Mouse (Mus musculus): ENCODE measurements at regions not wholly inside any gene's neighbourhood (a gene's known extent, or its start where the extent isn't known, plus 50 kb on each side); places are given as distances from the start of the nearest gene placed in this dataset.
A peak's percentile ranks its signal among the peaks of the same experiment; 100 is the strongest.
"Not testable (repeated sequence)": the region's sequence is repeated elsewhere in the genome, so short reads cannot be mapped to it uniquely, and the experiment has no call there.

- no peak for DNase-seq (ENCODE audit: low read depth, low spot score)
Observed at GRCm38 (mm10) chr17:4541020-4541743, 452.9 kb upstream of the Arid1b start.

DNA sequence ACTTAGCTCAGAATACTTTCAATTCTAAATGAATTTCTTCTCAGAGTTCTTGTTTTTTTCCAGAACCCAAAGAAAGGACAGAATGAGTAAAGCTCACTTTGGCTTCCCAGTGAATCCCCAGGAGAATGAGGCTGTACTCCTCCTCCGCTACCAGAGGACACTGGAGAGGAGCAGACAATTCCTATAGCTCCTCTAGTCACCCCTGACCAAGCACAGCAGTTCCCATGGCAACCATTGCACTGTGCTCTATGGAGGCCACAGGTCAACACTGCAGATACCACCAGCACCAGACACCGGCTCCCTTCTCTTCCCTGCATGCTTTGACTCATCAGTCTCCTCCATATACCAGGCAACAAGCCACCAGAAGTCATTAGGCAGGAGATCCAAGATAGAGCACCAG is 447.6 kb upstream of the Arid1b start:
- no peak for DNase-seq (ENCODE audit: low read depth, low spot score)

DNA sequence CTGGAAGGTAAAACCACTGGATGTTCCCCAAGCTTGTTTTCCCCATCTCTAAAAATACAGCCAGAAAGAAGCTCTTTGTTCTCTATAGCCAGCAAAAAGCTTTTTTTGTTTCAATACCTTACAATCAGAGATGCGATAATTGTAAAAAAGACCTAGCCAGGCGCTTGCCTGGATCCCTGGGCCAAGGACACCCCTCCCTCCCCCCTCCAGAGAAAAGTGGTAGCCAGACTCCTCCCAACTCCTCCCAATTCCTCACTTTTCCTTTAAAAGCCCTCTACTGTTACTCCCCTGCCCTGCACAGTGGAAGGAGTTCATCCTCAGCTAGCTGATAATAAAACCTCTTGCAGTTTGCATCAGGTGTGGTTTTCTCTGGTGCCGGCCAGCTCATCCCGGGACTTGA is 441.1 kb upstream of the Arid1b start:
- DNase-seq (ENCODE audit: low read depth, low spot score), result not testable (repeated sequence)

GRCm38 (mm10) chr17:4563641-4564040 is 430.5 kb upstream of the Arid1b start:
- no peak for DNase-seq (ENCODE audit: low read depth, low spot score)

DNA sequence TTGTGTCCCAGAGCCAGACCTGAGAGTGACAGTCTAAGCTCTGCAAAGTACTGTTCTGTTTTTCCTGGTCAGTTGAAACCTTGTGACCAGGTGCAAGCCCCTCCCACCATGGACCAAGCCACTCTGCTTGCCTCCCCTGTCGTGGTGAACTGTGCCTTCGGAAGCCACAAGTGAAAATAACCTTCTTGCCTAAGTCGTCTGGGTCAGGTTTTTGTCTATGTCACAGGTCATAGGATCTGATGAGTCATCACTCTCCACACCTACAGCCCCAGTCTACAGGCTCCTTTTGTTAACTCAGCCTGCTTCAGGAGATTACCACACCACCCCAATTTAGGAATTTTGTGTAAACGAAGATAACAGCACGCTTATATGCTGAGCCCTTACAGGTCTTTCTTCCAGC is 417.2 kb upstream of the Arid1b start:
- no peak for DNase-seq (ENCODE audit: low read depth, low spot score)

DNA sequence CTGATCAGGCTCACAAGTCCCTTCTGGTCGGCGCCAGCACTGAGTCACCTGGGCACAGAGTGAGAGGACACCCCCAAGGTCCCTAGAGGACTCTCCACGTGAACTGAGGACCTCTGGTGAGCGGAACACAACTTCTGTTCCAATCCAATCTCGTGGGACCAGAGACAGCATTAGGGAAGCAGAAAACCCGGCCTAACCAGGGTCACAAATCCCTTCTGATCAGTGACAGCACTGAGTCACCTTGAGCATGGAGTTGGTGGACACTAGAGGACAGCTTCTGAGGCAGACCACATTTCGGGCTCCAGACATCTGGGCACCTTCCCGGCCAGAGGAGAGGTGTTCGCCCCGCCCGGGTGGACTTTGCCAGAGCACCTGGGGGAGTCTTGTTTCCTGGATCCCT is 412.3 kb upstream of the Arid1b start:
- DNase-seq (ENCODE audit: low read depth, low spot score), result no peak

- DNase-seq (ENCODE audit: low read depth, low spot score), result no peak
Observed at GRCm38 (mm10) chr17:4610481-4610880, 383.7 kb upstream of the Arid1b start.

GRCm38 (mm10) chr17:4610993-4611392 is 383.1 kb upstream of the Arid1b start:
- DNase-seq (ENCODE audit: low read depth, low spot score), result no peak

- no peak for DNase-seq (ENCODE audit: low read depth, low spot score)
Observed at GRCm38 (mm10) chr17:4611711-4612110, 382.4 kb upstream of the Arid1b start.

DNA sequence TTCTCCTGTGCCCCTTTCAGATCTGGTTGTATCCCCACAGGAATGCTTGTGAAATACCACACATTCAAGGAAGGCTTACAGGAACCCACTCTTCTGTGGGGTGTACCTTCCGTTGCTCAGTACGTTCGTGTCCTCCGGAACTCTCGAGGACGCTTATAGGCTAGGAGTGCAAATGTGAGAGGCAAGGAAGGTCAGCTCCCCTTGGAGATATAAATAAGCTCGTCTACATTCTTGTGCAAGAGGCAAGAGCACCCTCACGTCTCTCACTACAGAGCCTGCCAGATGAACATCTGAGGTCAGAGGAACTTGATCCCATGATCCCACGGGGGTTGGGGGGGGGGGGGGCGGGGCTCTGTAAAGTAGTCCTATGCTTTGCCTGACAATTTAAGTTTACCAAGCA is 382.0 kb upstream of the Arid1b start:
- DNase-seq (ENCODE audit: low read depth, low spot score), result no peak

GRCm38 (mm10) chr17:4612741-4613140 is 381.4 kb upstream of the Arid1b start:
- no peak for DNase-seq (ENCODE audit: low read depth, low spot score)

DNA sequence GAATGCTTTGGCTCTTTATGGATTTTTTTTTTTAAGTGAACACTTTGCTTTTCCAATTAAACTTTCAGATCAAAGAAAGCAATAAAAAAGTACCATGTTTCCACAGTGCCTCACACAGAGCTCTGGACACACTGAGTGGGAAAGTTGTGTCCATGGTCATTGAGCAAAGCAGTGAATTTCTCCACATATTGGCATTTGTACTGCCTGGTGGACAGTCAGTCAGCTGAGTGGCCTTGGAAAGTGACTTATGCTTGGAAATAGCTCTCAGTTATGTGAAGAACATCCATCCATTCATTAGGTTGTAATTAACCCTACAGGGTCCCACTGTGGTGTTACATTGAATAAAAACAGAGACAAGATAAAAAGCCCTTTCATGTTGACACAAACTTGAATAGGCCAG is 373.8 kb upstream of the Arid1b start:
- DNase-seq (ENCODE audit: low read depth, low spot score), result no peak

GRCm38 (mm10) chr17:4626126-4626525 is 368.0 kb upstream of the Arid1b start:
- DNase-seq (ENCODE audit: low read depth, low spot score), result not testable (repeated sequence)

DNA sequence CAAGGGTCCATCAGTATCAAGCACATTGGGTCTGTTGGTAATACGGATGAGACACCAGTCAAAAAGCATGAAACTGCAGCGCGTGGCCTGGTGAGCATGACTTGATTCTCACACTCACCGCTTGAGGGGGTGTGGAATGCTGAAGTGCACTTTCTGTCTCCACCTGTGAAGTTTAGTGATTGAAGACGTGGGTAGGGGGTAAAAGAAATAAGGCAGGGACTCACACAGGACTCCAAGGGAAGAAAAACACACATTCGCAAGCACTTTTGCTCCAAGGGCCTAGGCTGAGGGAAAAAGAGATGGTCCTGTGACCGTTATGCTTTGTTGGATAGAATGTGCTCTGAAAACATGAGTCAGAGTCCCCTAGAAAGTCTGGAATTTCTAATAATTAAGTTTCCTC is 366.6 kb upstream of the Arid1b start:
- no peak for DNase-seq (ENCODE audit: low read depth, low spot score)

DNA sequence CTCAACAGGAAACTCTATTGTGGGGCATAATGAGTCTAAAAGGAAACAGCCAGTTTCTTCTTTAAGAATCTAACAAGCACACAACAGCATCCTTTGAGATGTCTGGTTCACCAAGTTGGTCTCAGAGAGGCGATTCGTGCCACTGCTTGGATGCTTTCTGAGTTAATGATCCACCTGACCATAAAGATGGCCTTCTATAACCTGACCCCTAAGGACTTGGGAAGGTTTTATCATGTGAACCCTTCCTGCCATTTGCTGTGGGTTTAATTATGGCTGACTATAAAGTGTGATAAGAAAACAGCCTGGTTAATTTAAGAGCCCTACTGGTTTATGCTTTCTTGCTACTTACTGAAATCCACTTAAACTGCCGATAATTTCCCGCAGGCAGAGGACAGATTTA is 363.0 kb upstream of the Arid1b start:
- no peak for DNase-seq (ENCODE audit: low read depth, low spot score)

DNA sequence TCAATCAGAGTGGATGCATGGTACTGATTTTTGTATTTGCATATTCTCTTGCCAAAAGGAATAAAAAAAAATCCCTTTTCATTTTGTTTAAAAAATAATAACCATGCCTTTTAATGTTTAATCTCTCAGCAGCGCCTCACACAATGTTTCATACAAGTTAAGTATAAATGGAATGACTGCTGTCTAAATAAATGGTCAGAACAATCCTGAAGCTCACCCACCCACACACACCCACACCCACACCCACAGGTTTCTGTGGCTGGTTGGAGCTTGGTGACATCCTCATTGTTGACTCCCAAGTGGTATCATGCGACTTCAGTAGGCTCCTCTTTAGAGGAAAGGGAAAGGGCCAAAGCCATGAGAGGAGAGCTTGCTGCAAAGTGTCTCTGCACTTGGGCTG is 361.6 kb upstream of the Arid1b start:
- no peak for DNase-seq (ENCODE audit: low read depth, low spot score)

GRCm38 (mm10) chr17:4633771-4634170 is 360.4 kb upstream of the Arid1b start:
- DNase-seq (ENCODE audit: low read depth, low spot score), result no peak

DNA sequence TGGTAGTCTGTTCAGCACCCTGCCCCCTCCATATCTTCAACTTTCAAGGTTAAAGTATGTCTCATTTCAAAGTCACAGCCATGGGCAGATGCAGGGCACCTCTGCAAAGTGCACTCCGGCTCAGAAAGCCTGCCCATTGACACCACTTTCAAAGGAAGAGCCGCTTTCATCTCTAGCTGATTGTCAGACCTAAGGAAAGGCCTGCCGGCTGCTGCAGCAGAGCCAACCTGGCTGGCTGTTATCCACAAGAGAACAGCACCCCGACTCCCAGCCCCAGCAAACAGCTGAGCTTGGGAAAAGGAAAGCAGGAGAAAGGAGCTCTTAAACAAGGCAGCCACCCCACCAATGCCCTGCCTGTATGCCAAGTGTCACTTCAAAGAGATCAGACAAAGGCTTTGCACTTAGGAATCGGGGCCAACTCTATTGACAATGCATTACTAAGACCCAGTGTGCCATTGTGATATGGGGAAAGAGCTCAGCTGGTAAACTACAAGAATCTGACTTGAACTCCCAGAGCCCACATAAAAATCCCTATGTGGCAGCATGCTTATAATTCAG is 357.3 kb upstream of the Arid1b start:
- no peak for DNase-seq (ENCODE audit: low read depth, low spot score)

GRCm38 (mm10) chr17:4639531-4639930 is 354.6 kb upstream of the Arid1b start:
- DNase-seq (ENCODE audit: low read depth, low spot score), result no peak

DNA sequence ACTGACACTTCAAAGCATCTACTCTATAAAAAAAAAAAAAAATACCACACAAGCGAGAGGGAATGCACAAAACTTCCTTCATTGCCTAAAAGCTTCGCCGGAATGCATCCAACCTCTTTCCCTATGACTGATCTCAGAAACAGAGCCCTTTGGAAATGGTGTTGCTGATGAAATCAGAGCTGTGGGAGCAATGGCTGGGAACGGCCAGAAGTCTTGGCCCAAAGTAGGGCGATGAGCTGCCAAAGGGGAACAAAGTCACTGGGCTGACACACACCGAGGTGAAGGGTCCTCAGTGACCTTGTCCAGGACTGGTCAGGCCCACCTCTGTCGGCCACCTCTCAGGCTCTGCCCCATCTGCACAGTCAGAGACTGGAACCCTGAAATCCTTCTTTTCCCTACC is 353.6 kb upstream of the Arid1b start:
- no peak for DNase-seq (ENCODE audit: low read depth, low spot score)

- peak; percentile 3 for DNase-seq (ENCODE audit: low read depth, low spot score)
Observed at GRCm38 (mm10) chr17:4641166-4641565, 353.0 kb upstream of the Arid1b start.

- no peak for DNase-seq (ENCODE audit: low read depth, low spot score)
Observed at GRCm38 (mm10) chr17:4642046-4642445, 352.1 kb upstream of the Arid1b start.

DNA sequence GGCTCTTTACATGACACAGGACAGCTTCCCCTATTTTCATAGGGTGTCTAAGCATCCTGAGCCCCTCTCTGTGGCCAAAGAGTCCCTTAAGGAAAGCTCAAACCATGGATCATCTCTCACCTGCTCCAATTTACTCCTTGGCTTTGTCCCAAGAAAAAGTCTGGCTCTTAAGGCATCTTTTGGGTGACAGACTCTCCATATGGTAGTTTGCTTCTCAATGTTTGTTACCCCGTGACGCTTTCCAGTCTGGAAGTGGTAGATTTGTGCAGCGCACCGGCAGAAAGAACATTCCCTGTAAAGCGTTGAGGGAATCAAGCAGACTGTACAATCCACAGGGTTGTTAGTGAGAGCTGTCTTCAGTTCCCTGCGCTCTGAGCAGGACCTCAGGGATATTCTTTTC is 350.8 kb upstream of the Arid1b start:
- no peak for DNase-seq (ENCODE audit: low read depth, low spot score)

DNA sequence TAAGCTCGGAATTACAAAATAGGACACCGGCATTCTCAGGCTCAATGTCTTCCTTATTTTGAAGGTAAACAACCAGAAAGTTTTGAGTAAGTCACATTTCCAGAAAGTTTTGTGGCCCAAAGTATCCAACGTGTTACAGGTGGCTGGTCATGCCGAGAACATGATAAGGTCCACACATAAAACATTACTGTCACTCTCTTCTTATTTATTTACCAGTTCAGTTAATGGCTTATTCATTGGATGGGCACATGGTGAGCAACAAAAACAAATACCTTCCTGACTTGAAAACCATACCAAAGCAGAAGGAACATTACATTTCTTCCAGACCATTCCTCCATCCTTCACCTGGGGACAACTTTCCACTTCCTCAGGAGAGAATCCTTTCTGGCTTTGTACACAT is 345.5 kb upstream of the Arid1b start:
- no peak for DNase-seq (ENCODE audit: low read depth, low spot score)
